ENCODE assay signal across 12 mouse cellular contexts in the genomic region with DNA sequence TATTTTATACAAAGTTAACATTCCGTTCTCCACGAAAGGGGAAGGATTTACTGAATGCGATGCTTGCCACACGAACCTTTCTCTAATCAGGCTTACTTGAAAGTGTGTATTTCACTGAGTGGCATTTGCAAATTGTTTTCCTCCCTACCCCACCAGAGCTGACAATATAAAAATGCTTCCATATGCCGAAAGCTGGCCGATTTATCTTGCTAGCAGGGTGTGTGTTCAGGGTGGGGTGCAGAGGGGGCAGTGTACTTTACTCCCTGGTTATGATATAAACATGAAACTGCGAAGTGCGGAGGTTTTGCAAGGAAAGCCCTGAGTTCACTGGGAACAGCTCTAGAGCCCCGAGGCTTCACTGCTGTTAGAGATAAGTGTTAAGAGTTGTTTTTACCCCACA.
DNase-seq lines count a peak whose midpoint lies in the region; ATAC-seq lines count a peak whose summit lies in the region.
"Had no signal": no experiment of that assay in that cellular context is flagged by ENCODE, and none has a peak within 500 bp of the region (broad histone marks: within the 10 kb centered on the region; RNA-seq: fewer than 3 reads in every experiment).

No protein-coding gene starts in this region.

- H3K27me3 ChIP-seq in kidney, embryonic 15.5 days: no peaks in the 10 kb centered on the region
- H3K27me3 ChIP-seq in kidney, embryonic 14.5 days (ENCODE audit: control insufficient read depth, insufficient read depth, low read length): no peaks in the 10 kb centered on the region
- no peaks in the 10 kb centered on the region for H3K27me3 ChIP-seq in embryonic facial prominence, embryonic 12.5 days
- no peaks in the 10 kb centered on the region for H3K27me3 ChIP-seq in intestine, embryonic 16.5 days (replicated peaks; ENCODE audit: control insufficient read depth, insufficient read depth, low read length)
- no peaks in the 10 kb centered on the region for H3K27me3 ChIP-seq in neural tube, embryonic 15.5 days (replicated peaks)
- H3K27me3 ChIP-seq: CH12.LX had no signal

- ATAC-seq in kidney, embryonic 15.5 days (replicated peaks; ENCODE audit: low FRiP score): no peak
- ATAC-seq in kidney, embryonic 14.5 days (ENCODE audit: low FRiP score, low TSS enrichment): no peak
- no peak for ATAC-seq in embryonic facial prominence, embryonic 12.5 days (ENCODE audit: insufficient number of reproducible peaks, insufficient read depth, low FRiP score, low TSS enrichment)
- ATAC-seq in intestine, embryonic 16.5 days: peak; percentile 95
- peak; percentile 40; the same call in 1 of the 2 replicates for ATAC-seq in megakaryocyte progenitor cell, adult 5-6 weeks (replicated peaks; ENCODE audit: poor library complexity)
- ATAC-seq in neural tube, embryonic 15.5 days (ENCODE audit: low FRiP score): no peak
- ATAC-seq: hindbrain, embryonic 16.5 days had no signal

- no peaks in the 10 kb centered on the region for H3K36me3 ChIP-seq in kidney, embryonic 15.5 days
- H3K36me3 ChIP-seq in kidney, embryonic 14.5 days (ENCODE audit: control insufficient read depth, insufficient read depth, low read length): no peaks in the 10 kb centered on the region
- no peaks in the 10 kb centered on the region for H3K36me3 ChIP-seq in embryonic facial prominence, embryonic 12.5 days
- no peaks in the 10 kb centered on the region for H3K36me3 ChIP-seq in intestine, embryonic 16.5 days (ENCODE audit: control insufficient read depth, insufficient read depth, low read length)
- H3K36me3 ChIP-seq in neural tube, embryonic 15.5 days: no peaks in the 10 kb centered on the region

- WGBS in kidney, embryonic 15.5 days: 56% methylated on average over 9 of the region's 9 CpGs
- 48% methylated on average over 9 of the region's 9 CpGs for WGBS in kidney, embryonic 14.5 days
- WGBS in embryonic facial prominence, embryonic 12.5 days: 23% methylated on average over 9 of the region's 9 CpGs
- WGBS in intestine, embryonic 16.5 days: 22% methylated on average over 9 of the region's 9 CpGs
- WGBS in neural tube, embryonic 15.5 days: 76% methylated on average over 9 of the region's 9 CpGs

- no peak for DNase-seq in ovary, adult 18-20 months (ENCODE audit: low spot score)
- DNase-seq in kidney, postnatal 10 days: no peak
- DNase-seq: adrenal gland, postnatal 25 days had no signal

- no peaks in the 10 kb centered on the region for H3K9me3 ChIP-seq in kidney, embryonic 15.5 days (replicated peaks)
- H3K9me3 ChIP-seq in kidney, embryonic 14.5 days (ENCODE audit: control insufficient read depth, low read length): no peaks in the 10 kb centered on the region
- H3K9me3 ChIP-seq in embryonic facial prominence, embryonic 12.5 days: no peaks in the 10 kb centered on the region
- no peaks in the 10 kb centered on the region for H3K9me3 ChIP-seq in intestine, embryonic 16.5 days (ENCODE audit: control insufficient read depth, low read length)
- H3K9me3 ChIP-seq in neural tube, embryonic 15.5 days (replicated peaks): no peaks in the 10 kb centered on the region

- H3K4me3 ChIP-seq in kidney, embryonic 15.5 days (replicated peaks): no peak overlapping the region
- H3K4me3 ChIP-seq in kidney, embryonic 14.5 days (ENCODE audit: low read length): no peak overlapping the region
- no peak overlapping the region for H3K4me3 ChIP-seq in embryonic facial prominence, embryonic 12.5 days
- no peak overlapping the region for H3K4me3 ChIP-seq in intestine, embryonic 16.5 days (ENCODE audit: low read length)
- no peak overlapping the region for H3K4me3 ChIP-seq in neural tube, embryonic 15.5 days (replicated peaks)

- peak overlapping the region; percentile 55; the same call in 1 of the 2 replicates for H3K27ac ChIP-seq in kidney, embryonic 15.5 days
- no peak overlapping the region for H3K27ac ChIP-seq in kidney, embryonic 14.5 days (ENCODE audit: low read depth, low read length)
- H3K27ac ChIP-seq in embryonic facial prominence, embryonic 12.5 days: peak overlapping the region; percentile 85; the same call in 1 of the 2 replicates
- peak overlapping the region; percentile 92 for H3K27ac ChIP-seq in intestine, embryonic 16.5 days (ENCODE audit: low read length)
- H3K27ac ChIP-seq in neural tube, embryonic 15.5 days (replicated peaks): no peak overlapping the region
- H3K27ac ChIP-seq: macrophage had no signal

- no peak overlapping the region for H3K4me2 ChIP-seq in kidney, embryonic 15.5 days
- H3K4me2 ChIP-seq in kidney, embryonic 14.5 days (replicated peaks; ENCODE audit: low read depth, low read length): no peak overlapping the region
- H3K4me2 ChIP-seq in embryonic facial prominence, embryonic 12.5 days (replicated peaks): peak overlapping the region; percentile 10
- H3K4me2 ChIP-seq in intestine, embryonic 16.5 days (ENCODE audit: low read depth, low read length): peak overlapping the region; percentile 26
- no peak overlapping the region for H3K4me2 ChIP-seq in neural tube, embryonic 15.5 days

- no peak overlapping the region for H3K9ac ChIP-seq in kidney, embryonic 15.5 days
- H3K9ac ChIP-seq in kidney, embryonic 14.5 days (ENCODE audit: low read depth, low read length): no peak overlapping the region
- no peak overlapping the region for H3K9ac ChIP-seq in embryonic facial prominence, embryonic 12.5 days
- H3K9ac ChIP-seq in intestine, embryonic 16.5 days (ENCODE audit: low read depth, low read length): peak overlapping the region; percentile 41; the same call in 1 of the 2 replicates
- no peak overlapping the region for H3K9ac ChIP-seq in neural tube, embryonic 15.5 days (replicated peaks)

- peaks cover 2% of the 10 kb centered on the region; the same call in 1 of the 2 replicates for H3K4me1 ChIP-seq in kidney, embryonic 15.5 days
- no peaks in the 10 kb centered on the region for H3K4me1 ChIP-seq in kidney, embryonic 14.5 days (ENCODE audit: control insufficient read depth, insufficient read depth, low read length)
- H3K4me1 ChIP-seq in embryonic facial prominence, embryonic 12.5 days: peaks cover 29% of the 10 kb centered on the region; the same call in 1 of the 2 replicates
- peaks cover 21% of the 10 kb centered on the region for H3K4me1 ChIP-seq in intestine, embryonic 16.5 days (ENCODE audit: control insufficient read depth, insufficient read depth, low read length)
- no peaks in the 10 kb centered on the region for H3K4me1 ChIP-seq in neural tube, embryonic 15.5 days

Comparison
In these comparisons a context has a peak if more than half of its experiments do, and no peak if none do; other contexts are left out.
1. H3K27ac ChIP-seq: peak in kidney, embryonic 15.5 days (single experiment), embryonic facial prominence, embryonic 12.5 days (single experiment) and intestine, embryonic 16.5 days (single experiment); none in kidney, embryonic 14.5 days (single experiment) and neural tube, embryonic 15.5 days (single experiment).
2. ATAC-seq: peak in intestine, embryonic 16.5 days (single experiment) and megakaryocyte progenitor cell, adult 5-6 weeks (single experiment); none in kidney, embryonic 15.5 days (single experiment), kidney, embryonic 14.5 days (single experiment), embryonic facial prominence, embryonic 12.5 days (single experiment) and neural tube, embryonic 15.5 days (single experiment).
3. H3K4me2 ChIP-seq: peak in embryonic facial prominence, embryonic 12.5 days (single experiment) and intestine, embryonic 16.5 days (single experiment); none in kidney, embryonic 15.5 days (single experiment), kidney, embryonic 14.5 days (single experiment) and neural tube, embryonic 15.5 days (single experiment).